Mouse (Mus musculus) kidney, embryonic 15.5 days (tissue): ENCODE measurements around the gene Lyst. TPM values are rescaled to one million over a fixed set of nuclear protein-coding genes. Genes with fewer than 3 reads are reported as not detected.

Source experiments
- ATAC-seq: fragments of 200-750 bp; cut with Nextera tagmentation; replicated peaks from 2 replicates; pipeline ENCODE4 v1.8.0; 2017; ENCODE audit warnings: moderate TSS enrichment; ENCODE audit not compliant: low FRiP score
- H3K27ac ChIP-seq: fragments of 300-500 bp; sonication (generic); 2 replicates; pipeline ENCODE4 v1.5.1; 2015; ENCODE audit warnings: mild to moderate bottlenecking, inconsistent platforms
- H3K27me3 ChIP-seq: fragments of 300-500 bp; sonication (generic); 2 replicates; pipeline ENCODE4 v1.6.1; 2015; ENCODE audit warnings: inconsistent platforms
- H3K36me3 ChIP-seq: fragments of 300-500 bp; sonication (generic); 2 replicates; pipeline ENCODE4 v1.6.1; 2015; ENCODE audit warnings: inconsistent platforms
- H3K4me1 ChIP-seq: fragments of 300-500 bp; sonication (generic); 2 replicates; pipeline ENCODE4 v1.6.1; 2015; ENCODE audit warnings: inconsistent platforms
- H3K4me2 ChIP-seq: fragments of 300-500 bp; sonication (generic); 2 replicates; pipeline ENCODE4 v1.6.1; 2015; ENCODE audit warnings: moderate library complexity, mild to moderate bottlenecking, inconsistent platforms
- H3K4me3 ChIP-seq: fragments of 300-500 bp; sonication (generic); replicated peaks from 2 replicates; pipeline ENCODE4 v1.5.1; 2015; ENCODE audit warnings: mild to moderate bottlenecking, inconsistent platforms
- H3K9ac ChIP-seq: fragments of 300-500 bp; sonication (generic); 2 replicates; pipeline ENCODE4 v1.6.1; 2015; ENCODE audit warnings: mild to moderate bottlenecking, inconsistent platforms
- H3K9me3 ChIP-seq: fragments of 300-500 bp; sonication (generic); replicated peaks from 2 replicates; pipeline ENCODE4 v1.6.1; 2016; ENCODE audit warnings: inconsistent platforms
- WGBS: fragments of 180-500 bp; shearing (Covaris S2); methylation state at CpG from one replicate; pipeline ENCODE4 v1.1.7; 2015; ENCODE audit warnings: mixed read lengths; 5-methylcytosine and 5-hydroxymethylcytosine counted together
- polyA plus RNA-seq: library from polyadenylated mRNA; unstranded; fragments of >200 nt; fragmentation: Nextera tagmentation; extraction: Ambion mirVana; gene quantifications from 2 replicates; pipeline ENCODE4 v1.2.1, GENCODE M21; 2015

Lyst gene
- polyA plus RNA-seq, 1 experiment from 2014 or later: 4.2 TPM

DNA sequence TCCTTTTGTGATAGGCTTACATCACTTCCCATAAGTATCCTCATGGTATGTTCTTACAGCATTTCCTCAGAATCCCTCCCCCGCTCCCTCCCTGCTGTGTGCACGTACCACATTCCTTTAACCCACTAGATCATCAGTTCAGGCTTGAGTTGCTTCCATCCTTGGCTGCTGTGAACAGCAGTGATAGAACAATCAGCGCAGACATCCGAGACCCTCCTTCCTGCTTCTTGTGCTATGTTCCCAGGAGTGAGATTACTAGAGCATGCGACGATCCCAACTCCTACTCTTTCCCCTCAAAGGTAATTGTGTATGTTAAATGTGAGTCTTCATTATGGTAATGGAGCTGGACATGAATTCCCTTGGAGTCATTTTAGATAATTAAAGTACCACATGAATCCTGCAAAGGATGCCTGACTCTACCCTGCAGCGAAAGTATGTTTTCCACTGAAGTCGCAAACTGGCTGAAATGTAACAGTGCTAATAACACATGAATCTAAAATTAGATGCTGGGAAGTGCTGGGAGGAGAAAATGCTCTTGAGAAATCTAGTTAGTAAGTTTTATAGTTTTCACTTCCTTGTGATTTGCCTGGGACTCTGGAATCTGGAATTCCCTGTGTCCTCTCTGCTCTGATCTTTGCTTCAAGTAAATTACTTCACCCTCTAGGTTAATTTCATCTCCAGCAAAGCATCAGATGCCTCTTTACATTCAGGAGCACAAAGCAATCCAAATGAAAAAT is 13.6 kb upstream of the Lyst start:
- H3K4me3 ChIP-seq: no peak overlapping the region
- H3K36me3 ChIP-seq: no peaks in the 10 kb centered on the region
- peak; percentile 93 for ATAC-seq
- WGBS: 19% methylated on average over 8 of the region's 8 CpGs
- no peaks in the 10 kb centered on the region for H3K27me3 ChIP-seq
- no peak overlapping the region for H3K9ac ChIP-seq
- H3K27ac ChIP-seq: peak overlapping the region; percentile 79
- H3K4me2 ChIP-seq: peak overlapping the region; percentile 14
- H3K4me1 ChIP-seq: peaks cover 27% of the 10 kb centered on the region
- H3K9me3 ChIP-seq: no peaks in the 10 kb centered on the region

DNA sequence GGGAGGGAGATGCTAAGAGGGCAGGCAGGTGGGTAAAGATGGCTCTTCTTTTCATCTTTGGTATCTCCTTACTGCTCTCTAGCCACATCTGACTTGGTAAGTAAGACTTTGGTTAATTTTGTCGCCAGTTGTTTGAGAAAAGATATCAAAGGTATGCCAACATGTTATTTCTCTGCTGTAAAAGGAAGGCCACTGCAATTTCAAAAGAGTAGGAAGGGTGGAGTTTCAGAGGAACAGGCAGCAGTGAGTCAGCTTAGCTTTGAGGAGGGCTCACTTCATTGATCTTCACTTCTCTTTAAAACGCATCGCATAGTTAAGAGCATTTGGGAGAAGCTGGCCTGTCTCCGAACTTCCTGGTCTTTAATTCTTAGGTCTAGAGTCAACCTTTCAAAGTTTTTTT is 8.2 kb upstream of the Lyst start:
- Histone ChIP-seq H3K27ac (no peak overlapping the region), H3K9ac (no peak overlapping the region), H3K4me3 (no peak overlapping the region), H3K4me2 (no peak overlapping the region), H3K4me1 (peaks cover 3% of the 10 kb centered on the region; the same call in 1 of the 2 replicates), H3K27me3 (no peaks in the 10 kb centered on the region), H3K9me3 (no peaks in the 10 kb centered on the region), H3K36me3 (no peaks in the 10 kb centered on the region)
- no peak for ATAC-seq
- 66% methylated on average over 4 of the region's 4 CpGs for WGBS

DNA sequence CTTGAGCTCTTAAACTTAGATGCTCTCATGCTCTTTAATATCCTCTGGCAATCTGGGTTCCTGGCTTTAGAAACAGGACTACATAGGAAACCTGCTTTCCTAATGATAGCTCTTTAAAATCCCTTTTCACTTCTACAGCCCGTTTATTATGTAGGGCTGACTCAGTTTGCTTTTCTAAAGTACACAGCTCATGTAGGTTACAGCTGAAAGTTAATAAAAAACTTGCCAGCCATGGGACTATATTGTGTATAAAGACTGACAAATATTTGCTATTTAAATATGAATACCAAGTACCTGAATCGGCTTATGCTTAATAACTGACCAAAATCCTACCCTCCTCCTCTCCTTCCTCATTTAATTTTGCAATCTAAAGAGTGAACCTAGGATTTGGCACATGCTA is 6.7 kb upstream of the Lyst start:
- Histone ChIP-seq H3K9me3 (no peaks in the 10 kb centered on the region), H3K27ac (no peak overlapping the region), H3K4me1 (no peaks in the 10 kb centered on the region), H3K9ac (no peak overlapping the region), H3K36me3 (no peaks in the 10 kb centered on the region), H3K27me3 (no peaks in the 10 kb centered on the region), H3K4me3 (no peak overlapping the region), H3K4me2 (no peak overlapping the region)
- 80% methylated on average over 2 of the region's 2 CpGs for WGBS
- ATAC-seq: no peak

DNA sequence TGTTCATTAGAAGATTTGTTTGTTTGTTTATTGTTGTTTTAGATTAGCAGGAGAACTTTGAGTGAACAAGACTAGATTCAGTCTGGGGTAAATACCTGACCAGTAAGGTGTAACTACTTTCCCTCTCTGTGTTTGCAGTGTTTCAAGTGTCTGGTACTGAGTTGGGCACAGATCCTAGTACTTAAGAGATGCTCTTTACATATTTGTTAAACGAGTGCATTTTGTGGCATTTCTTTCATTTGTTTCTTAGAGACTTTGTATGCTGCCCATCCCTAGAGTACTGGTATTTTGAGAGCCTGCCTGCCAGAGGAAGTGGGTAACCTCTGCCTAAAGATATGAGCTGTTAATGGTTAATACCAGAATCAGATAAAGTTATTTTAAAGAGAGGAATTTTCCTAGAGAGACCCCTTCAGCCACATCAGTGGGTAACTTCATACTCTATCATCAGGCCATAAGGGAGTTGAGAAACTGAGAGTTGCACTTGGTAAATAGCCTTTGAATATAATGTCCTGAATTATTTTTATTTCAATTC is 2.5 kb upstream of the Lyst start:
- 67% methylated on average over 1 of the region's 1 CpGs for WGBS
- H3K9ac ChIP-seq: no peak overlapping the region
- no peaks in the 10 kb centered on the region for H3K36me3 ChIP-seq
- no peak overlapping the region for H3K4me3 ChIP-seq
- no peak overlapping the region for H3K27ac ChIP-seq
- no peak overlapping the region for H3K4me2 ChIP-seq
- H3K4me1 ChIP-seq: peaks cover 14% of the 10 kb centered on the region
- H3K9me3 ChIP-seq: no peaks in the 10 kb centered on the region
- no peaks in the 10 kb centered on the region for H3K27me3 ChIP-seq
- no peak for ATAC-seq

DNA sequence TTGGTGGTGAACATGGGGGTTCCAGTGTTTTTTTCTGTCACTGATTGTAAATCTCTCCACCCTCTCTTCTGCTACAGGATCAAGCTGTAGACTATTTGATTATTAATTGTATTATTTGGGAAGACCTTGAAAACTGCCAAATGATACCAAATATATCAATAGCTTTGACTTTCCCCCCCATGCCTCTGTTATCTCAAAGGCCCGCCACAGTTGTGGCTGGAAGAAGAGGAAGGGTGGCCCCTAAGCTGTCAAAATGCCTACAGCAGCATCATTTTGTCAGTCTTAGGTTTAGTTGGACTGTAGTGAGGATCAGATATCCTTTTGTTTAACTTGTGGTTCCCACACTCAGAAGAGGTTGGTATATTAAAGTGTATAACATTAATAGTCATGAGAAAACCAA is 1.7 kb upstream of the Lyst start:
- H3K4me2 ChIP-seq: no peak overlapping the region
- WGBS: 92% methylated on average over 1 of the region's 1 CpGs
- no peak overlapping the region for H3K27ac ChIP-seq
- no peak for ATAC-seq
- no peak overlapping the region for H3K4me3 ChIP-seq
- no peaks in the 10 kb centered on the region for H3K36me3 ChIP-seq
- no peaks in the 10 kb centered on the region for H3K9me3 ChIP-seq
- H3K9ac ChIP-seq: no peak overlapping the region
- H3K4me1 ChIP-seq: peaks cover 14% of the 10 kb centered on the region
- H3K27me3 ChIP-seq: no peaks in the 10 kb centered on the region

DNA sequence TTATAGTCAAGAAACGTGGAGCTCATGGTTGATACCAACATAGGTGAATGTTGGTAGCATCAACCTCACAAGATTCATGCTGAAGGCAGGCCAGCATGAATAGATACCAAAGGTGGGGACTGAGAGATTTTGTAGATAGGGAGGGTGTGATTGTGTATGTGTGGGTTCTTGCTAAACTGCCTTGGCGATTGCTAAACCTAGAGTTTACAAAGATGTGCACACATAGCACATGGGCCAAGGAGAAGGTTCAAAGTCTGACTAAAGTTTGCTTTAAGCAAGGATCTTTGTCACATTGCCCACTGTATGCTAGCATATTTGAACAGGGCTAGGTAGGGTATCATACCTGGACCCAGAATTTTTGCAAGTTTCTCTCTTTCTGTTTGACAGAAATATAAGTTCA is 1.2 kb upstream of the Lyst start:
- ATAC-seq: no peak
- no peaks in the 10 kb centered on the region for H3K36me3 ChIP-seq
- no peak overlapping the region for H3K9ac ChIP-seq
- H3K4me2 ChIP-seq: no peak overlapping the region
- H3K27me3 ChIP-seq: no peaks in the 10 kb centered on the region
- WGBS: 95% methylated on average over 2 of the region's 2 CpGs
- H3K4me3 ChIP-seq: no peak overlapping the region
- H3K27ac ChIP-seq: peak overlapping the region; percentile 81; the same call in 1 of the 2 replicates
- peaks cover 14% of the 10 kb centered on the region for H3K4me1 ChIP-seq
- no peaks in the 10 kb centered on the region for H3K9me3 ChIP-seq

DNA sequence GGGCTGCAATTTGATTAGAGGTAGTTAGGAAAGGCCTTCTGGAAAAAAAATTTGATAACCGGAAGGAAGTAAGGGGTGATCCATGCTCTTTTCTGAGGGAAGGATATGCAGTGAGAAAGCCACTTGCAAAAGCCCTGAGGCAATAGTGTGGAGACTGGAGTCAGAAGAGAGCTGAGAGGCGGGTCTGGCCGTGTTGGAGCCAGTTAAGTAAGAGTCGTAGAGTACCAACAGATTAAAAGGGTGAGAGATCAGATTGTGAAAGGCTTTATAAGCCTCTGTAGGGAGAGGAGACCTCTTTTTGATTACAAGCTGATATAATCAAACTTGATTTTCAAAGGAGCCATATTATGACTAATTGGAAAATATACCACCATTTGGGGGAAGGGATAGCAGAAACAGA is 1.7 kb downstream of the Lyst start:
- ATAC-seq: no peak
- Histone ChIP-seq H3K4me2 (peak overlapping the region; percentile 92; the same call in 1 of the 2 replicates), H3K9ac (no peak overlapping the region), H3K9me3 (no peaks in the 10 kb centered on the region), H3K27ac (no peak overlapping the region), H3K4me1 (peaks cover 14% of the 10 kb centered on the region), H3K4me3 (0 out of 2 replicates have a peak overlapping the region, but pooled peaks have one; percentile 12), H3K27me3 (no peaks in the 10 kb centered on the region), H3K36me3 (no peaks in the 10 kb centered on the region)
- WGBS: 65% methylated on average over 4 of the region's 4 CpGs

DNA sequence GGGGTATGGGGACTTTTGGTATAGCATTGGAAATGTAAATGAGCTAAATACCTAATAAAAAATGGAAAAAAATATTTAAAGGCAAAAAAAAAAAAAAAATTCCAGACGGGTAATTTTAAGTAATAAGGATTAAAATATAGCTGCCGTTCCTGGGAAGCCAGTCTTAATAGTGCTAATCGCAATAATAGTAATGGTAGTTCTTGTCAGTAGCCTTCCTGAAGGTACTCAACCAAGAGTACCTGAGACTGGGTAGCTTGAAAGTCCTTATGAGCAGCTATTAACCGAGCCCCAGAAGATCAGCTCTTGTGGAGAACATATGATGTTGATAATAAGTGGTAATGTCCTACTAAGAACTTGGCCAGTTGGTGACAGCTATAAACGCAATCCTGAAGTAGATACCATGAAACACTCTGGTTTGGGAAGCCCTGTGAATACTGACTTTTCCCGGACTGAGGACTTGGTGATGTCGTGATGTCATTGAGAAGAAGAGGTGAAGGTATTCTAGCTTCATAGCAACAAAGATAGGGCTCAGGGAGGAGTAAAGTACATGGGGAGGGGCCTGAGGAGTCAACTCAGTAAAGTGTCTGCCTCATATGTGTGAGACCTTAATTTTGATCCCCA is 6.3 kb downstream of the Lyst start:
- Histone ChIP-seq H3K4me3 (no peak overlapping the region), H3K36me3 (no peaks in the 10 kb centered on the region), H3K4me1 (peaks cover 6% of the 10 kb centered on the region; the same call in 1 of the 2 replicates), H3K4me2 (no peak overlapping the region), H3K9ac (no peak overlapping the region), H3K27me3 (no peaks in the 10 kb centered on the region), H3K9me3 (no peaks in the 10 kb centered on the region), H3K27ac (no peak overlapping the region)
- WGBS: 92% methylated on average over 7 of the region's 7 CpGs
- no peak for ATAC-seq

DNA sequence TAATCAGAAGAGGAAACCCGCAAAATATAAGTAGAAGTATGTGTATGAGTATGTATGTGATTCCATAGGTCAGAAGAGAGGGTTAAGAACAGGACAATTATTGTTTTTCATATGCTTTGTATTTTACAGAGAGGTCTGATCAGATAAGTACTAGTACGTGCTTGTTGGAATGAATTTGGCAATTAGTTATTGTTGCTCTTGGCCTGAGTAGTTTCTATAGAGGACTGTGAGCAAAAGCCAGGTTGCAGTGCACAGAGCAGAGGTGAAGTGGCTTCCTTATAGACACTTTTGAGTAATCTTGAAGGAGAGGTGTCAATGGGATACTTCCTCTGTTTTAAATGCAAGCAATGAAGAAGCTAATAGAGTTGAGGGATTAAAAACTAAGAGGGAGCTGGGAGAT is 7.7 kb downstream of the Lyst start:
- ATAC-seq: no peak
- Histone ChIP-seq H3K9ac (no peak overlapping the region), H3K9me3 (no peaks in the 10 kb centered on the region), H3K27ac (no peak overlapping the region), H3K36me3 (no peaks in the 10 kb centered on the region), H3K4me2 (no peak overlapping the region), H3K4me3 (no peak overlapping the region), H3K4me1 (no peaks in the 10 kb centered on the region), H3K27me3 (no peaks in the 10 kb centered on the region)
- 79% methylated on average over 2 of the region's 2 CpGs for WGBS

DNA sequence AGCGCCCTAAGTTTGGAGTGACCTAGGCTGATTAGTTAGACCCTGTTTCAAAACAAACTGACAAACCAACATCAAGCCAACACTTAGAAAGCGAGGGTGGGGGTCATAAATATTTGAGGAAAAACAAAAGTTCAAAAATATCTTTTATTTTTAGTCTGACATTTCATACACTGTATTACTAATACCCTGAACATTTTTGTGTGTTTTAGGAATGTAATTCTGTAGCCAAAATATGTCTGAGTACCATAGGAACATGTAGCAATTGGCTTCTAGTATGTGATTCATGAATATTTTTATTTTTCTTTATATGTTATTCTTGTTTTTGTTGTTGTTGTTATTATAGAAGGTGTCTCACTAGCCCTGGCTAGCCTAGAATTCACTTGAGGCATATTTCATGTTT is 11.2 kb downstream of the Lyst start:
- 93% methylated on average over 2 of the region's 2 CpGs for WGBS
- Histone ChIP-seq H3K27me3 (no peaks in the 10 kb centered on the region), H3K4me1 (0 out of 2 replicates have a peak, but pooled peaks cover 6% of the 10 kb centered on the region), H3K4me2 (no peak overlapping the region), H3K4me3 (no peak overlapping the region), H3K36me3 (no peaks in the 10 kb centered on the region), H3K9ac (no peak overlapping the region), H3K9me3 (no peaks in the 10 kb centered on the region), H3K27ac (no peak overlapping the region)
- no peak for ATAC-seq

GRCm38 (mm10) chr13:13606149-13606548 is 16.0 kb downstream of the Lyst start:
- Histone ChIP-seq H3K36me3 (no peaks in the 10 kb centered on the region), H3K4me1 (0 out of 2 replicates have a peak, but pooled peaks cover 6% of the 10 kb centered on the region), H3K9ac (no peak overlapping the region), H3K27me3 (no peaks in the 10 kb centered on the region), H3K4me2 (no peak overlapping the region), H3K9me3 (no peaks in the 10 kb centered on the region), H3K4me3 (no peak overlapping the region), H3K27ac (no peak overlapping the region; the same call in 1 of the 2 replicates)
- ATAC-seq: 0 out of 2 replicates have a peak, but pooled peaks have one; percentile 18

GRCm38 (mm10) chr13:13608311-13608710 is 18.1 kb downstream of the Lyst start:
- Histone ChIP-seq H3K9me3 (no peaks in the 10 kb centered on the region), H3K4me1 (0 out of 2 replicates have a peak, but pooled peaks cover 6% of the 10 kb centered on the region), H3K27ac (no peak overlapping the region), H3K4me2 (no peak overlapping the region), H3K9ac (no peak overlapping the region), H3K27me3 (no peaks in the 10 kb centered on the region), H3K36me3 (no peaks in the 10 kb centered on the region), H3K4me3 (no peak overlapping the region)
- WGBS: 27% methylated on average over 1 of the region's 1 CpGs
- no peak for ATAC-seq
